Mouse (Mus musculus) ES-E14 (cell line): Measurements from ENCODE around the gene Trim21.

ENCODE experiments used
- CHD2 ChIP-seq: IDR thresholded peaks from 2 replicates; pipeline ENCODE4 v1.6.1; 2014; ENCODE audit warnings: mild to moderate bottlenecking, low read depth, low read length, inconsistent platforms
- MAFK ChIP-seq: IDR thresholded peaks from 2 replicates; pipeline ENCODE4 v1.6.1; 2014; ENCODE audit warnings: mild to moderate bottlenecking, low read depth, low read length, inconsistent platforms; ENCODE audit not compliant: insufficient read depth
- ZC3H11A ChIP-seq: IDR thresholded peaks from 2 replicates; pipeline ENCODE4 v1.6.1; 2012; ENCODE audit warnings: low read depth, mild to moderate bottlenecking, inconsistent platforms, low read length, borderline replicate concordance
- ZNF384 ChIP-seq: IDR thresholded peaks from 2 replicates; pipeline ENCODE4 v1.6.1; 2012; ENCODE audit warnings: low read depth, low read length, inconsistent platforms

DNA sequence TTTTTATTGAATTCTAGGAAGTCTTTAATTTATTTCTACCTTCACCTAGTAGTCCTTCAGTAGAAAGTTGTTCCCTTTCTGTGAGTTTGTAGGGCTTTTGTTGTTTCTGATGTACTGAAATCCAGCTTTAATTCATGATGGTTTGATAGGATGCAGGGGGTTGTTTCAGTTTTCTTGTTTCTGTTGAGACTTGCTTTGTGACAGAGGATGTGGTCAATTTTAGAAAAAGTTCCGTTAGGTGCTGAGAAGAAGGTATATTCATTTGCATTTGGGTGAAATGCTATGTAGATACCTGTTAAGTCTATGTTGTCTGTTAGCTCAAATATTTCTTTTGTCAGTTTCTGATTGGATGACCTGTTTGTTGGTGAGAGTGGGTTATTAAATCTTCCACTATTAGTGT is 36.2 kb downstream of the Trim21 start:
- TF ChIP-seq MAFK (no peak), ZNF384 (no peak), CHD2 (no peak), ZC3H11A (no peak)
